Mouse (Mus musculus): Measurements from ENCODE around the gene Sidt1.

DNA sequence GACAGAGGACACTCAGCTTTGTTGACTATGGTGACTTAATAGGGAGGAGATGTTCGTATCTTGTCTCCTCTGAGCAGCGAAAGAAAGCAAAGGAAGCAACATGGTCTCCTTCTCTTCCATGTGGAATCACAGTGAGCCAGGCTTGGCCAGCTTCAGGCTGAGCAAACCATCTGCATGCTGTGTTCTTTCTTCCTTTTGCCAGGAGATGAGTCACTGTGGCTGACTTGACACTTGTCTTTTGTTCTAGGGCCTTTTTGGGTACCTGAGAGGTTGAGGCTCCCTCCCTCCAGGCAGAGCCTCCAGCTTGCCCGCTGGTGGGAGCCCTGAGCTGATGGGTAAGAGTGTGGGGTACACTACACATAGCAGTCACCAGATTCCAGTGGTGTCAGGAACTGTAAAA, 95.2 kb downstream of the Sidt1 start:
- no peak for TF ChIP-seq CTCF (IDR thresholded peaks at IDR 0.05; ENCODE audit: low read depth, low read length)
- TF ChIP-seq EP300 (IDR thresholded peaks at IDR 0.05; ENCODE audit: insufficient read depth, low read depth, low read length): no peak
- TF ChIP-seq POLR2A (IDR thresholded peaks at IDR 0.05; ENCODE audit: insufficient read depth, low read length): no peak
